ENCODE assay signal across 14 mouse cellular contexts in genomic region chr5:76540842-76541241, GRCm38 (mm10). TPM values are rescaled to one million over a fixed set of nuclear protein-coding genes. Genes with fewer than 3 reads are reported as not detected.
A peak's percentile ranks its signal among the peaks of the same experiment; 100 is the strongest.
DNase-seq lines count a peak whose midpoint lies in the region; ATAC-seq and TF ChIP-seq lines count a peak whose summit lies in the region.
"Had no signal": no experiment of that assay in that cellular context is flagged by ENCODE, and none has a peak within 500 bp of the region (broad histone marks: within the 10 kb centered on the region; RNA-seq: fewer than 3 reads in every experiment).

No protein-coding gene starts in this region.

- H3K36me3 ChIP-seq in forebrain, postnatal 0 days (ENCODE audit: insufficient read depth): peaks cover 70% of the 10 kb centered on the region
- H3K36me3 ChIP-seq in forebrain, embryonic 10.5 days (replicated peaks): peaks cover 77% of the 10 kb centered on the region
- H3K36me3 ChIP-seq in liver, postnatal 0 days (replicated peaks; ENCODE audit: insufficient read depth, low read length): peaks cover 54% of the 10 kb centered on the region
- peaks cover 15% of the 10 kb centered on the region; the same call in 1 of the 2 replicates for H3K36me3 ChIP-seq in liver, embryonic 11.5 days (ENCODE audit: control insufficient read depth, insufficient read depth, low read length)

- no peaks in the 10 kb centered on the region for H3K4me1 ChIP-seq in forebrain, postnatal 0 days (ENCODE audit: insufficient read depth)
- H3K4me1 ChIP-seq in forebrain, embryonic 10.5 days: no peaks in the 10 kb centered on the region
- H3K4me1 ChIP-seq in liver, postnatal 0 days (ENCODE audit: insufficient read depth): no peaks in the 10 kb centered on the region
- no peaks in the 10 kb centered on the region for H3K4me1 ChIP-seq in liver, embryonic 11.5 days (replicated peaks; ENCODE audit: control insufficient read depth, insufficient read depth, low read length)
- H3K4me1 ChIP-seq: liver, embryonic 15.5 days had no signal

- H3K27me3 ChIP-seq in forebrain, postnatal 0 days (ENCODE audit: insufficient read depth, low read length): no peaks in the 10 kb centered on the region
- H3K27me3 ChIP-seq in forebrain, embryonic 10.5 days (ENCODE audit: poor library complexity, severe bottlenecking): no peaks in the 10 kb centered on the region
- no peaks in the 10 kb centered on the region for H3K27me3 ChIP-seq in liver, postnatal 0 days (ENCODE audit: insufficient read depth, low read length)
- no peaks in the 10 kb centered on the region for H3K27me3 ChIP-seq in liver, embryonic 11.5 days (replicated peaks; ENCODE audit: control insufficient read depth, insufficient read depth, low read length)
- H3K27me3 ChIP-seq: liver, embryonic 15.5 days had no signal

- H3K4me3 ChIP-seq in forebrain, postnatal 0 days (ENCODE audit: low read depth, low read length): no peak overlapping the region
- H3K4me3 ChIP-seq in forebrain, embryonic 10.5 days: no peak overlapping the region
- no peak overlapping the region for H3K4me3 ChIP-seq in liver, postnatal 0 days (ENCODE audit: low read depth, low read length)
- no peak overlapping the region for H3K4me3 ChIP-seq in liver, embryonic 11.5 days (ENCODE audit: low read depth, low read length)
- H3K4me3 ChIP-seq: liver, embryonic 15.5 days had no signal

- TF ChIP-seq CTCF in forebrain, postnatal 0 days (IDR thresholded peaks at IDR 0.05; ENCODE audit: low read depth): peak; percentile 77
- peak; percentile 59 for TF ChIP-seq CTCF in liver, postnatal 0 days (IDR thresholded peaks at IDR 0.05; ENCODE audit: low read depth)

- no peak for TF ChIP-seq EP300 in liver, postnatal 0 days (IDR thresholded peaks at IDR 0.05; ENCODE audit: low read depth)

- no peaks in the 10 kb centered on the region for H3K9me3 ChIP-seq in forebrain, postnatal 0 days (ENCODE audit: low read length)
- no peaks in the 10 kb centered on the region for H3K9me3 ChIP-seq in forebrain, embryonic 10.5 days
- H3K9me3 ChIP-seq in liver, postnatal 0 days (ENCODE audit: low read length): no peaks in the 10 kb centered on the region
- no peaks in the 10 kb centered on the region for H3K9me3 ChIP-seq in liver, embryonic 11.5 days (ENCODE audit: control insufficient read depth, low read length)
- H3K9me3 ChIP-seq: liver, embryonic 15.5 days had no signal

- peak; percentile 86 for ATAC-seq in forebrain, postnatal 0 days
- ATAC-seq in liver, postnatal 0 days: no peak
- no peak for ATAC-seq in liver, embryonic 11.5 days (replicated peaks; ENCODE audit: low FRiP score)

- H3K9ac ChIP-seq in forebrain, postnatal 0 days: no peak overlapping the region
- H3K9ac ChIP-seq in liver, postnatal 0 days (replicated peaks): no peak overlapping the region
- no peak overlapping the region for H3K9ac ChIP-seq in liver, embryonic 11.5 days (ENCODE audit: low read depth, low read length)
- H3K9ac ChIP-seq: liver, embryonic 15.5 days had no signal

- DNase-seq in forebrain, postnatal 0 days: peak; percentile 19
- no peak for DNase-seq in forebrain, embryonic 10.5 days (ENCODE audit: extremely low spot score, low spot score)
- no peak for DNase-seq in liver, postnatal 0 days
- no peak for DNase-seq in liver, embryonic 11.5 days (ENCODE audit: low spot score)
- DNase-seq in ZHBTc4 (ENCODE audit: low read depth, low spot score): peak; percentile 31
- peak; percentile 60 for DNase-seq in retina, embryonic 14.5 days (ENCODE audit: low spot score)
- DNase-seq in layer of hippocampus, adult 18-20 months (ENCODE audit: low spot score in 2 of 2): no peak
- DNase-seq in spleen, postnatal 36 days (ENCODE audit: low spot score in 2 of 2): no peak
- DNase-seq: cerebellum, postnatal 14 days; thymus, adult 18-20 months had no signal

- no peak overlapping the region for H3K4me2 ChIP-seq in forebrain, postnatal 0 days (ENCODE audit: low read depth)
- no peak overlapping the region for H3K4me2 ChIP-seq in liver, postnatal 0 days (ENCODE audit: low read depth, low read length)
- H3K4me2 ChIP-seq in liver, embryonic 11.5 days: no peak overlapping the region
- H3K4me2 ChIP-seq: liver, embryonic 15.5 days had no signal

- no peak overlapping the region for H3K27ac ChIP-seq in forebrain, postnatal 0 days (ENCODE audit: low read depth, low read length)
- H3K27ac ChIP-seq in forebrain, embryonic 10.5 days: no peak overlapping the region
- H3K27ac ChIP-seq in liver, postnatal 0 days (ENCODE audit: low read depth): no peak overlapping the region
- no peak overlapping the region for H3K27ac ChIP-seq in liver, embryonic 11.5 days (ENCODE audit: low read depth, low read length)
- H3K27ac ChIP-seq: liver, embryonic 15.5 days had no signal

RNA-seq across cellular contexts. Expression of gene Exoc1, which starts 11.7 kb away (rescaled TPM):
- 81.7 and 96.2 TPM in 2 replicates for total RNA-seq in forebrain, postnatal 0 days (2014; rRNA removed)
- 35.5 and 48.9 TPM in 2 replicates for polyA plus RNA-seq in forebrain, postnatal 0 days (2015; fragmentation: Nextera tagmentation; extraction: Ambion mirVana)
- polyA plus RNA-seq in forebrain, embryonic 10.5 days (2016; fragmentation: Nextera tagmentation; extraction: Ambion mirVana): 45.6 and 46.8 TPM in 2 replicates
- polyA plus RNA-seq in liver, postnatal 0 days (2015; fragmentation: Nextera tagmentation; extraction: Ambion mirVana): 7.0 and 7.2 TPM in 2 replicates
- 28.3 and 33.1 TPM in 2 replicates for polyA plus RNA-seq in liver, embryonic 11.5 days (2014; fragmentation: Nextera tagmentation; extraction: Ambion mirVana)
- 10 to 100 TPM; 57.2 to 58.5 TPM for total RNA-seq in layer of hippocampus, adult 18-20 months (2021)

RNA-seq across cellular contexts. Expression of gene Cep135, which starts 47.7 kb away (rescaled TPM):
- 6.2 and 8.3 TPM in 2 replicates for total RNA-seq in forebrain, postnatal 0 days (2014; rRNA removed)
- 1.6 and 2.8 TPM in 2 replicates for polyA plus RNA-seq in forebrain, postnatal 0 days (2015; fragmentation: Nextera tagmentation; extraction: Ambion mirVana)
- polyA plus RNA-seq in forebrain, embryonic 10.5 days (2016; fragmentation: Nextera tagmentation; extraction: Ambion mirVana): 10.8 and 12.2 TPM in 2 replicates
- 2.2 and 2.7 TPM in 2 replicates for polyA plus RNA-seq in liver, postnatal 0 days (2015; fragmentation: Nextera tagmentation; extraction: Ambion mirVana)
- polyA plus RNA-seq in liver, embryonic 11.5 days (2014; fragmentation: Nextera tagmentation; extraction: Ambion mirVana): 8.4 and 8.7 TPM in 2 replicates
- total RNA-seq in layer of hippocampus, adult 18-20 months (2021): 1 to 10 TPM; 6.0 to 6.7 TPM

RNA-seq across cellular contexts. Expression of gene Gm7271, which starts 57.0 kb away (rescaled TPM):
- not detected in 2 replicates for total RNA-seq in forebrain, postnatal 0 days (2014; rRNA removed)
- polyA plus RNA-seq in forebrain, postnatal 0 days (2015; fragmentation: Nextera tagmentation; extraction: Ambion mirVana): not detected in 2 replicates
- polyA plus RNA-seq in forebrain, embryonic 10.5 days (2016; fragmentation: Nextera tagmentation; extraction: Ambion mirVana): not detected in 2 replicates
- polyA plus RNA-seq in liver, postnatal 0 days (2015; fragmentation: Nextera tagmentation; extraction: Ambion mirVana): not detected in 2 replicates
- not detected in 2 replicates for polyA plus RNA-seq in liver, embryonic 11.5 days (2014; fragmentation: Nextera tagmentation; extraction: Ambion mirVana)
- not detected for total RNA-seq in layer of hippocampus, adult 18-20 months (2021)
- total RNA-seq: adrenal gland, postnatal 14 days; heart, postnatal 4 days; layer of hippocampus, postnatal 14 days had no signal
- polyA plus RNA-seq: liver, embryonic 15.5 days had no signal

Comparison
In these comparisons a context has a peak if more than half of its experiments do, and no peak if none do; other contexts are left out.
1. DNase-seq: peak in forebrain, postnatal 0 days (single experiment), ZHBTc4 (single experiment) and retina, embryonic 14.5 days (single experiment); none in forebrain, embryonic 10.5 days (single experiment), liver, postnatal 0 days (single experiment), liver, embryonic 11.5 days (single experiment), layer of hippocampus, adult 18-20 months (0 of 2) and spleen, postnatal 36 days (0 of 2).